9 mouse cellular contexts compared by ENCODE assay signal in the genomic region with DNA sequence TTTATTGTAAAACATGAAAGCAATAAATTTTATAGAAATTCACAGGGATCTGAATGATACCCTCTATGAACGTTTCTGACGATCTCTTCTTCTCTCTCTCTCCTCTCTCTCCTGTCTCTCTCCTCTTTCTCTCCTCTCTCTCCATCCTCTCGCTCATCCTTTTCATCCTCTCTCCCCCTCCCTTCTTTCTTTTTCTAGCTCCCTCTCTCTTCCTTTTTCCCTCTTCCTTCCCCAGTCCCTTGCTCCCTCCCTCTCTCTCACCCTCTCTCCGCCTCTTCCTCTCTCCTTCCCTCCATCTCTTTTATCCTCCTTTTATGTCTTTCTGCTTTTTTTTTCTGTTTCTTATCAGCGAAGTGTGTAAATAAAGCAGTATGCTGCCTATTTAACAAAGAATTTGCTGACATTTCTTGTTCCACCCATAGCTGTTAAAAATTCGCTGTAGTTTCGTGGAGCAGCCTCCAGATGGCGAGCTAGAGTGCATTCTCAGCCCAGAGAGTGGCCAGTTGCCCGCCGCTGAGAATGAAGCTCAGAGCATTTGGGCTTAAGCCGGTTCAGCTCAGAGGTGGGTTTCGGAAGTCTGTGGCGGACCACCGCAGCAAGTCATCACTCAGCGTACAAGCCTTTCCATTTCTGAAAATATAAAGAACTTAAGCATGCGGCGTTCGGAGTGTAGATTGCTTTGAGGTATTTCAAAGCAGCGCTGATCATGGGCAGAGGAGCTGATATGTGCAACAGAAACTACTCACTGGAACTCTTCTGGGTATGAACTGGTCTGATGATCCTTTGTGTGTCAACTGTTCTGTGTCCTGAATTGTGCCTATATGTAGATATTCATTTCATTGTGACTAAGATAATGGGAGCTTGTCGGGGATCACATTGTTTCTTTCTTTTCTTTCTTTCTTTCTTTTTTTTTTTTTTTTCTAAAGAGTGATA. TPM values are rescaled to one million over a fixed set of nuclear protein-coding genes. Genes with fewer than 3 reads are reported as not detected.
DNase-seq lines count a peak whose midpoint lies in the region; ATAC-seq and TF ChIP-seq lines count a peak whose summit lies in the region.
"Had no signal": no experiment of that assay in that cellular context is flagged by ENCODE, and none has a peak within 500 bp of the region (broad histone marks: within the 10 kb centered on the region; RNA-seq: fewer than 3 reads in every experiment).

No protein-coding gene starts in this region.

- no peaks in the 10 kb centered on the region for H3K4me1 ChIP-seq in limb, embryonic 14.5 days (ENCODE audit: control insufficient read depth, insufficient read depth, low read length)
- no peaks in the 10 kb centered on the region for H3K4me1 ChIP-seq in midbrain, postnatal 0 days (ENCODE audit: insufficient read depth, low read length)

- peak; percentile 67; the same call in 1 of the 2 replicates for ATAC-seq in limb, embryonic 14.5 days (ENCODE audit: low FRiP score, low read depth)
- peak; percentile 84 for ATAC-seq in midbrain, postnatal 0 days (ENCODE audit: low FRiP score)

- no peak overlapping the region for H3K27ac ChIP-seq in limb, embryonic 14.5 days (replicated peaks; ENCODE audit: low read depth, low read length)
- peak overlapping the region; percentile 62; the same call in 1 of the 2 replicates for H3K27ac ChIP-seq in midbrain, postnatal 0 days (ENCODE audit: low read depth, low read length)

- no peaks in the 10 kb centered on the region for H3K9me3 ChIP-seq in limb, embryonic 14.5 days (ENCODE audit: control insufficient read depth, low read length)
- no peaks in the 10 kb centered on the region for H3K9me3 ChIP-seq in midbrain, postnatal 0 days (ENCODE audit: low read length)

- intact Hi-C loops in gastrocnemius, postnatal 14 days (cut with DNase I; ENCODE audit: low total_unique reads): no loop called here

- peak; percentile 28 for DNase-seq in gastrocnemius, adult 18-20 months (ENCODE audit: low spot score)
- DNase-seq in gastrocnemius, adult 8-10 months (ENCODE audit: low spot score in 2 of 2): no peak
- DNase-seq in cerebellum, postnatal 25 days: peak; percentile 85 to 86
- DNase-seq in gastrocnemius, postnatal 14 days: peak; percentile 37
- DNase-seq in kidney, adult 18-20 months: peak; percentile 64
- peak; percentile 64 for DNase-seq in limb, embryonic 14.5 days (ENCODE audit: low spot score)
- DNase-seq in midbrain, postnatal 0 days (ENCODE audit: low spot score): peak; percentile 82
- DNase-seq in yolk sac, embryonic 10.5 days (ENCODE audit: low spot score): peak; percentile 40

- H3K9ac ChIP-seq in limb, embryonic 14.5 days (ENCODE audit: low read depth, low read length, severe bottlenecking): no peak overlapping the region
- H3K9ac ChIP-seq in midbrain, postnatal 0 days (replicated peaks; ENCODE audit: low read length, poor library complexity, severe bottlenecking): peak overlapping the region; percentile 48

- WGBS in limb, embryonic 14.5 days: 13% methylated on average over 20 of the region's 20 CpGs
- 4% methylated on average over 20 of the region's 20 CpGs for WGBS in midbrain, postnatal 0 days

- H3K36me3 ChIP-seq in limb, embryonic 14.5 days (ENCODE audit: control insufficient read depth, insufficient read depth, low read length): no peaks in the 10 kb centered on the region
- H3K36me3 ChIP-seq in midbrain, postnatal 0 days (ENCODE audit: insufficient read depth, low read length): no peaks in the 10 kb centered on the region

- no peaks in the 10 kb centered on the region; the same call in 1 of the 2 replicates for H3K27me3 ChIP-seq in limb, embryonic 14.5 days (ENCODE audit: control insufficient read depth, insufficient read depth, low read length)
- no peaks in the 10 kb centered on the region for H3K27me3 ChIP-seq in midbrain, postnatal 0 days (ENCODE audit: insufficient read depth, low read length)

- H3K4me2 ChIP-seq in limb, embryonic 14.5 days (replicated peaks; ENCODE audit: low read depth, low read length, severe bottlenecking): peak overlapping the region; percentile 51
- peak overlapping the region; percentile 45 for H3K4me2 ChIP-seq in midbrain, postnatal 0 days (ENCODE audit: low read depth, low read length, poor library complexity, severe bottlenecking)

- TF ChIP-seq CTCF in midbrain, postnatal 0 days (IDR thresholded peaks at IDR 0.05): peak; percentile 90

- H3K4me3 ChIP-seq in limb, embryonic 14.5 days (replicated peaks; ENCODE audit: low read length): peak overlapping the region; percentile 34
- peak overlapping the region; percentile 44 for H3K4me3 ChIP-seq in midbrain, postnatal 0 days (ENCODE audit: low read depth, low read length)

- no peak for TF ChIP-seq POLR2A in limb, embryonic 14.5 days (IDR thresholded peaks at IDR 0.05; ENCODE audit: borderline replicate concordance, extremely low read depth, insufficient read depth, insufficient read length)

RNA-seq across cellular contexts. Expression of a gene that starts 8.5 kb away (rescaled TPM):
- total RNA-seq in gastrocnemius, adult 18-20 months (2021): not detected
- under 1 TPM in 1 of 4 experiments, not detected in 3; 0.07 TPM for total RNA-seq in gastrocnemius, adult 8-10 months (2022)
- under 1 TPM; 0.13 to 0.18 TPM for total RNA-seq in gastrocnemius, postnatal 14 days (2021)
- 1.00 and 1.1 TPM in 2 replicates for polyA plus RNA-seq in limb, embryonic 14.5 days (2012; rRNA removed)
- polyA plus RNA-seq in limb, embryonic 14.5 days (2014; fragmentation: Nextera tagmentation; extraction: Ambion mirVana): 0.75 and 0.77 TPM in 2 replicates
- 31.9 and 38.8 TPM in 2 replicates for total RNA-seq in midbrain, postnatal 0 days (2014; rRNA removed)
- polyA plus RNA-seq in midbrain, postnatal 0 days (2015; fragmentation: Nextera tagmentation; extraction: Ambion mirVana): 22.4 and 23.0 TPM in 2 replicates
- total RNA-seq: neutrophil, adult 5-6 weeks had no signal

Comparison
In these comparisons a context has a peak if more than half of its experiments do, and no peak if none do; other contexts are left out.
1. DNase-seq: peak in gastrocnemius, adult 18-20 months (single experiment), cerebellum, postnatal 25 days (2 of 2), gastrocnemius, postnatal 14 days (single experiment), kidney, adult 18-20 months (single experiment), limb, embryonic 14.5 days (single experiment), midbrain, postnatal 0 days (single experiment) and yolk sac, embryonic 10.5 days (single experiment); none in gastrocnemius, adult 8-10 months (0 of 2).
2. RNA of a gene that starts 8.5 kb away (total RNA-seq): 31.9 to 38.8 TPM in midbrain, postnatal 0 days; 0.13 to 0.18 TPM in gastrocnemius, postnatal 14 days, not detected in gastrocnemius, adult 18-20 months and 0.07 TPM in gastrocnemius, adult 8-10 months; every median in the first group is over 10 times any median in the second.